Mouse (Mus musculus) cerebellum, adult 2 months (tissue): ENCODE measurements around the gene Gm10717. TPM values are rescaled to one million over a fixed set of nuclear protein-coding genes. Genes with fewer than 3 reads are reported as not detected.
"Not testable (repeated sequence)": the region's sequence is repeated elsewhere in the genome, so short reads cannot be mapped to it uniquely, and the experiment has no call there.

Source experiments
- DNase-seq, 2 experiments: peaks; one replicate each; pipeline ENCODE4 v3.0.0; 2021
- H3K27ac ChIP-seq: fragments of 200-500 bp; 2 replicates; pipeline ENCODE4 v1.5.1; 2012; ENCODE audit warnings: low read length, control low read depth, inconsistent platforms; ENCODE audit not compliant: insufficient read depth
- H3K27me3 ChIP-seq: fragments of 200-500 bp; 2 replicates; pipeline ENCODE4 v1.6.1; 2012; ENCODE audit warnings: inconsistent platforms, mild to moderate bottlenecking, low read length, moderate library complexity; ENCODE audit not compliant: control insufficient read depth, insufficient read depth
- H3K4me1 ChIP-seq: fragments of 200-500 bp; 2 replicates; pipeline ENCODE4 v1.6.1; 2011; ENCODE audit warnings: low read length; ENCODE audit not compliant: control insufficient read depth, insufficient read depth
- H3K4me3 ChIP-seq: fragments of 200-500 bp; replicated peaks from 2 replicates; pipeline ENCODE3; 2011; ENCODE audit warnings: mild to moderate bottlenecking, low read depth, low read length, control low read depth; ENCODE audit not compliant: insufficient read depth
- WGBS: fragments of 180-500 bp; shearing (Covaris S2); methylation state at CpG from one replicate; pipeline ENCODE4 v1.1.7; 2018; 5-methylcytosine and 5-hydroxymethylcytosine counted together
- polyA plus RNA-seq: library from polyadenylated mRNA; depleted of rRNA; stranded (reverse); fragments of >200 nt; gene quantifications from 2 replicates; pipeline ENCODE4 v1.2.3, GENCODE M21; 2012; rRNA removed

Gene Gm10717
- not detected in 2 replicates for polyA plus RNA-seq

GRCm38 (mm10) chr9:3024912-3025467 lies at the start of gene Gm10717:
TSS of gene Gm10717 (plus strand) at chr9:3025417.
- DNase-seq = peak; percentile 31 to 37
- H3K4me1 ChIP-seq, H3K4me3 ChIP-seq, H3K27me3 ChIP-seq, H3K27ac ChIP-seq: not testable (repeated sequence)
- WGBS = 74% methylated on average over 12 of the region's 12 CpGs

- peak; percentile 5 to 17 for DNase-seq
- not testable (repeated sequence) for H3K4me1 ChIP-seq, H3K27ac ChIP-seq, H3K4me3 ChIP-seq, H3K27me3 ChIP-seq
- 74% methylated on average over 12 of the region's 12 CpGs for WGBS
Observed at GRCm38 (mm10) chr9:3000445-3000972, 24.7 kb upstream of the Gm10717 start, which contains the start of gene Gm10722. TSS of gene Gm10722 (plus strand) at chr9:3000922.

- 66% methylated on average over 8 of the region's 8 CpGs for WGBS
- not testable (repeated sequence) for H3K4me1 ChIP-seq, H3K27me3 ChIP-seq, H3K4me3 ChIP-seq, H3K27ac ChIP-seq
- peak; percentile 23 to 41 for DNase-seq
Observed at GRCm38 (mm10) chr9:3001006-3001405, 24.2 kb upstream of the Gm10717 start.

- H3K27me3 ChIP-seq, H3K4me3 ChIP-seq, H3K27ac ChIP-seq, H3K4me1 ChIP-seq: not testable (repeated sequence)
- WGBS = 70% methylated on average over 9 of the region's 11 CpGs
- peak; percentile 93 to 99 for DNase-seq
Observed at GRCm38 (mm10) chr9:3001948-3002659, 23.1 kb upstream of the Gm10717 start.

GRCm38 (mm10) chr9:3002794-3003396 lies 22.3 kb upstream of the Gm10717 start, which contains the start of gene Gm11168:
TSS of gene Gm11168 (plus strand) at chr9:3003346.
- not testable (repeated sequence) for H3K4me1 ChIP-seq, DNase-seq, H3K27me3 ChIP-seq, H3K27ac ChIP-seq, H3K4me3 ChIP-seq
- 75% methylated on average over 6 of the region's 14 CpGs for WGBS

GRCm38 (mm10) chr9:3006179-3006578 lies 19.0 kb upstream of the Gm10717 start:
- H3K27ac ChIP-seq, H3K27me3 ChIP-seq, H3K4me1 ChIP-seq, H3K4me3 ChIP-seq, DNase-seq: not testable (repeated sequence)
- WGBS = 80% methylated on average over 1 of the region's 5 CpGs

- 76% methylated on average over 8 of the region's 8 CpGs for WGBS
- not testable (repeated sequence) for H3K27me3 ChIP-seq, H3K4me3 ChIP-seq, H3K4me1 ChIP-seq, H3K27ac ChIP-seq
- DNase-seq = peak; percentile 73 to 85
Observed at GRCm38 (mm10) chr9:3006636-3007035, 18.6 kb upstream of the Gm10717 start.

GRCm38 (mm10) chr9:3007272-3007671 lies 17.9 kb upstream of the Gm10717 start:
- H3K4me1 ChIP-seq, DNase-seq: not testable (repeated sequence)
- 77% methylated on average over 8 of the region's 9 CpGs for WGBS

GRCm38 (mm10) chr9:3009331-3009730 lies 15.9 kb upstream of the Gm10717 start:
- not testable (repeated sequence) for H3K4me1 ChIP-seq, H3K27ac ChIP-seq, DNase-seq, H3K27me3 ChIP-seq, H3K4me3 ChIP-seq
- no CpG with 5 or more reads among the region's 5 CpGs for WGBS

More at GRCm38 (mm10) chr9:3007272-3007671, 17.9 kb upstream of the Gm10717 start:
- H3K27me3 ChIP-seq, H3K4me3 ChIP-seq, H3K27ac ChIP-seq: not testable (repeated sequence)

GRCm38 (mm10) chr9:3012054-3012621 lies 13.1 kb upstream of the Gm10717 start:
- not testable (repeated sequence) for H3K27ac ChIP-seq, H3K4me1 ChIP-seq, H3K27me3 ChIP-seq, H3K4me3 ChIP-seq, DNase-seq
- WGBS = 84% methylated on average over 3 of the region's 7 CpGs

- H3K4me3 ChIP-seq, DNase-seq, H3K4me1 ChIP-seq, H3K27me3 ChIP-seq, H3K27ac ChIP-seq: not testable (repeated sequence)
- WGBS = no CpG with 5 or more reads among the region's 11 CpGs
Observed at GRCm38 (mm10) chr9:3012733-3013279, 12.4 kb upstream of the Gm10717 start, which contains the start of gene Gm10721. TSS of gene Gm10721 (plus strand) at chr9:3013140.

- not testable (repeated sequence) for H3K4me3 ChIP-seq, DNase-seq, H3K27ac ChIP-seq, H3K27me3 ChIP-seq, H3K4me1 ChIP-seq
- WGBS = 70% methylated on average over 5 of the region's 9 CpGs
Observed at GRCm38 (mm10) chr9:3015354-3015753, 9.9 kb upstream of the Gm10717 start, which contains the start of gene Gm10720. TSS of gene Gm10720 (plus strand) at chr9:3015654.
